Mouse (Mus musculus): ENCODE data around the gene Lin7a.

DNA sequence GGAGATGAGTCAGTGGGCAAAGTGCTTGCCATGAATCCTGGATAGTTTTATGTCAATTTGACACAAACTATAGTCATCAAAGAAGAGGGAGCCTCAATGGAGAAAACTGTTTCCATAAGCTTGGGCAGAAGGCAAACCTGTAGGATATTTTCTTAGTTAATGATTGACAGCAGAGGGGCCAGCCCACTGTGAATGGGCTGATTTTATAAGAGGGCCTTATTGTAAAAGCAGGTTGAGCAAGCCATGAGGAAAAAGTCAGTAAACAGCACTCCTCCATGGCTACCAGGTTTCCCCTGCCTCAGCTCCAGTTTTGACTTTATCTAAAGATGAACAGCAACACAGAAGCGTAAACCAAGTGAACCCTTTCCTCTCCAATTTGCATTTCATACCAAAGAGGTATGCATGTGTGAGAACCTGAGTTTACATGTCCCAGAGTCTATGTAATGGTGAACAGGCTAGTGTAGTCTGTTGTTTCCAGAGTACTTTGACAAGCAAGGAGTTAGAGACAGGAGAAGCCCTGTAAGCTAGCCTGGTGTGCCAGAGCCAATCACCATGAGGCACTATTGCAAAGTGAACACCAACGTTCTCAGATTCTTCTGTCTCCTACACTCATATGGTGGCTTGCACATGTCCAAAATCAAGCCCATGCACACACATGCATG lies 29.2 kb downstream of the Lin7a start:
- TF ChIP-seq POLR2A (IDR thresholded peaks at IDR 0.05; ENCODE audit: insufficient read depth, low read depth, low read length) (no peak), CTCF (IDR thresholded peaks at IDR 0.05; ENCODE audit: insufficient read depth, low read depth, low read length) (no peak)

Data from olfactory bulb, adult 2 months (tissue).